Mouse (Mus musculus): ENCODE data around the gene Gldn. TPM values are rescaled to one million over a fixed set of nuclear protein-coding genes. Genes with fewer than 3 reads are reported as not detected.
A peak's percentile ranks its signal among the peaks of the same experiment; 100 is the strongest.

The Gldn gene
- polyA plus RNA-seq, 1 experiment from 2014 or later, result not detected

- 0 out of 2 replicates have a peak, but pooled peaks have one; percentile 21 for ATAC-seq (ENCODE audit: low read depth)
These were observed 13.1 kb downstream of the Gldn start for GRCm38 (mm10) chr9:54299389-54299788.

DNA sequence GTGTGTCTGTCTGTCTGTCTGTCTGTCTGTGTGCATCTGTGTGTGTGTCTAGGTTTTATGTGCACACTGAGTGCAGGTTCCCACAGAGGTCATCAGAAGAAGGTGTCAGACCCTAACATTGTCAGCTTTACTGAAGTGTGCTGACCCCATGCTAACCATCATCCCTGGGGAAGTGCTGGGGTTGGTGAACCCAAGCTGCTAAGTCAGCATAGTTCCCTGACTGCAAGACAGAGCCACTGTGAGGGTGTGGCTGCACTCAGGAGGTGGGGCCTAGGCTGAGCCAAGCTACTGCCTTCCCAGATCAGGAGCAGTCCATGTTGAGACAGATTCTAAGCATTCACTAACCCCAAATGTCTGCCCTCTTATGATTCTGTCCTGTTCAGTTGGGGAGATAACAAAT is 13.5 kb downstream of the Gldn start:
- no peaks in the 10 kb centered on the region for H3K4me1 ChIP-seq (ENCODE audit: control insufficient read depth, low read depth, low read length)
- H3K27me3 ChIP-seq (ENCODE audit: control insufficient read depth, insufficient read depth, low read depth, low read length), result no peaks in the 10 kb centered on the region
- ATAC-seq (ENCODE audit: low read depth), result peak; percentile 32; the same call in 1 of the 2 replicates
- no peaks in the 10 kb centered on the region for H3K36me3 ChIP-seq (ENCODE audit: control insufficient read depth, insufficient read depth)
- no peak overlapping the region for H3K4me2 ChIP-seq (ENCODE audit: low read depth, low read length)
- H3K9ac ChIP-seq (ENCODE audit: low read depth, low read length), result no peak overlapping the region
- H3K27ac ChIP-seq (ENCODE audit: low read length), result no peak overlapping the region
- H3K9me3 ChIP-seq (replicated peaks; ENCODE audit: control insufficient read depth, low read length), result no peaks in the 10 kb centered on the region
- H3K4me3 ChIP-seq (ENCODE audit: low read depth, low read length), result no peak overlapping the region

More at GRCm38 (mm10) chr9:54299389-54299788, 13.1 kb downstream of the Gldn start:
- Histone ChIP-seq H3K36me3 (ENCODE audit: control insufficient read depth, insufficient read depth) (no peaks in the 10 kb centered on the region), H3K9me3 (replicated peaks; ENCODE audit: control insufficient read depth, low read length) (no peaks in the 10 kb centered on the region), H3K27me3 (ENCODE audit: control insufficient read depth, insufficient read depth, low read depth, low read length) (no peaks in the 10 kb centered on the region), H3K4me3 (ENCODE audit: low read depth, low read length) (no peak overlapping the region), H3K27ac (ENCODE audit: low read length) (no peak overlapping the region), H3K4me2 (ENCODE audit: low read depth, low read length) (no peak overlapping the region), H3K9ac (ENCODE audit: low read depth, low read length) (no peak overlapping the region), H3K4me1 (ENCODE audit: control insufficient read depth, low read depth, low read length) (no peaks in the 10 kb centered on the region)
- WGBS (ENCODE audit: insufficient replicate concordance), result 51% methylated on average over 3 of the region's 3 CpGs

- Histone ChIP-seq H3K27me3 (ENCODE audit: control insufficient read depth, insufficient read depth, low read depth, low read length) (no peaks in the 10 kb centered on the region), H3K36me3 (ENCODE audit: control insufficient read depth, insufficient read depth) (no peaks in the 10 kb centered on the region), H3K4me2 (ENCODE audit: low read depth, low read length) (no peak overlapping the region), H3K4me3 (ENCODE audit: low read depth, low read length) (no peak overlapping the region), H3K9ac (ENCODE audit: low read depth, low read length) (no peak overlapping the region), H3K4me1 (ENCODE audit: control insufficient read depth, low read depth, low read length) (no peaks in the 10 kb centered on the region), H3K27ac (ENCODE audit: low read length) (no peak overlapping the region), H3K9me3 (replicated peaks; ENCODE audit: control insufficient read depth, low read length) (no peaks in the 10 kb centered on the region)
- 49% methylated on average over 4 of the region's 4 CpGs for WGBS (ENCODE audit: insufficient replicate concordance)
- ATAC-seq (ENCODE audit: low read depth), result no peak
These were observed 15.0 kb downstream of the Gldn start for GRCm38 (mm10) chr9:54301255-54301654.

GRCm38 (mm10) chr9:54308209-54308608 is 21.9 kb downstream of the Gldn start:
- H3K4me1 ChIP-seq (ENCODE audit: control insufficient read depth, low read depth, low read length), result no peaks in the 10 kb centered on the region
- WGBS (ENCODE audit: insufficient replicate concordance), result 50% methylated on average over 1 of the region's 1 CpGs
- no peaks in the 10 kb centered on the region for H3K36me3 ChIP-seq (ENCODE audit: control insufficient read depth, insufficient read depth)
- no peak for ATAC-seq (ENCODE audit: low read depth)
- no peak overlapping the region for H3K9ac ChIP-seq (ENCODE audit: low read depth, low read length)
- no peaks in the 10 kb centered on the region for H3K27me3 ChIP-seq (ENCODE audit: control insufficient read depth, insufficient read depth, low read depth, low read length)
- no peak overlapping the region for H3K27ac ChIP-seq (ENCODE audit: low read length)
- no peak overlapping the region for H3K4me2 ChIP-seq (ENCODE audit: low read depth, low read length)
- no peaks in the 10 kb centered on the region for H3K9me3 ChIP-seq (replicated peaks; ENCODE audit: control insufficient read depth, low read length)
- H3K4me3 ChIP-seq (ENCODE audit: low read depth, low read length), result no peak overlapping the region

GRCm38 (mm10) chr9:54308751-54309358 is 22.6 kb downstream of the Gldn start:
- Histone ChIP-seq H3K27me3 (ENCODE audit: control insufficient read depth, insufficient read depth, low read depth, low read length) (no peaks in the 10 kb centered on the region), H3K9ac (ENCODE audit: low read depth, low read length) (no peak overlapping the region), H3K27ac (ENCODE audit: low read length) (no peak overlapping the region), H3K4me2 (ENCODE audit: low read depth, low read length) (no peak overlapping the region), H3K9me3 (replicated peaks; ENCODE audit: control insufficient read depth, low read length) (no peaks in the 10 kb centered on the region), H3K36me3 (ENCODE audit: control insufficient read depth, insufficient read depth) (no peaks in the 10 kb centered on the region), H3K4me3 (ENCODE audit: low read depth, low read length) (no peak overlapping the region), H3K4me1 (ENCODE audit: control insufficient read depth, low read depth, low read length) (no peaks in the 10 kb centered on the region)
- 49% methylated on average over 2 of the region's 2 CpGs for WGBS (ENCODE audit: insufficient replicate concordance)
- no peak for ATAC-seq (ENCODE audit: low read depth)

DNA sequence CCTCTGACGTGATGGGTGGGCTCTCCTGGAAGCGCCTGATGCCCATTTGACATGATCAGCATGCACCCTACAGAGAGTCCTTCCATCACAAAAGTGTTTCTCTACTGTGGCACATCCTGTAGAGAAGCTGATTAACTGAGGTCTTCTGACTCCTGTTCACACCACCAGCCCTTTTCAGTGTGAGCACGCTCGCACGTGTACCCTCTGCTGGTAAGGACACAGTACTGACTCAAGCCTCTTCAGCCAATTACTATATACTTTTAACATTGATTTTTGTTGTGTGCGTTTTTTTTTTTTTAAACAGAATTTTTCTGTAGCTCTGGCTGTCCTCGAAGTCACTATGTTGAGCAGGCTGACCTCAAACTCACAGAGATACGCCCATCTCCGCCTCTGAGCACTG is 30.1 kb downstream of the Gldn start:
- Histone ChIP-seq H3K4me1 (ENCODE audit: control insufficient read depth, low read depth, low read length) (no peaks in the 10 kb centered on the region), H3K36me3 (ENCODE audit: control insufficient read depth, insufficient read depth) (no peaks in the 10 kb centered on the region), H3K27me3 (ENCODE audit: control insufficient read depth, insufficient read depth, low read depth, low read length) (no peaks in the 10 kb centered on the region), H3K9ac (ENCODE audit: low read depth, low read length) (no peak overlapping the region), H3K9me3 (replicated peaks; ENCODE audit: control insufficient read depth, low read length) (no peaks in the 10 kb centered on the region), H3K27ac (ENCODE audit: low read length) (no peak overlapping the region), H3K4me3 (ENCODE audit: low read depth, low read length) (no peak overlapping the region), H3K4me2 (ENCODE audit: low read depth, low read length) (no peak overlapping the region)
- ATAC-seq (ENCODE audit: low read depth), result no peak
- WGBS (ENCODE audit: insufficient replicate concordance), result 55% methylated on average over 9 of the region's 9 CpGs

GRCm38 (mm10) chr9:54323456-54323855 is 37.2 kb downstream of the Gldn start:
- Histone ChIP-seq H3K9ac (ENCODE audit: low read depth, low read length) (no peak overlapping the region), H3K4me3 (ENCODE audit: low read depth, low read length) (no peak overlapping the region), H3K9me3 (replicated peaks; ENCODE audit: control insufficient read depth, low read length) (no peaks in the 10 kb centered on the region), H3K4me2 (ENCODE audit: low read depth, low read length) (no peak overlapping the region), H3K27ac (ENCODE audit: low read length) (no peak overlapping the region), H3K27me3 (ENCODE audit: control insufficient read depth, insufficient read depth, low read depth, low read length) (no peaks in the 10 kb centered on the region), H3K36me3 (ENCODE audit: control insufficient read depth, insufficient read depth) (no peaks in the 10 kb centered on the region), H3K4me1 (ENCODE audit: control insufficient read depth, low read depth, low read length) (no peaks in the 10 kb centered on the region)
- ATAC-seq (ENCODE audit: low read depth), result no peak
- WGBS (ENCODE audit: insufficient replicate concordance), result 27% methylated on average over 8 of the region's 8 CpGs

GRCm38 (mm10) chr9:54329201-54329600 is 42.9 kb downstream of the Gldn start:
- WGBS (ENCODE audit: insufficient replicate concordance), result 66% methylated on average over 7 of the region's 7 CpGs
- ATAC-seq (ENCODE audit: low read depth), result no peak

GRCm38 (mm10) chr9:54335582-54335981 is 49.3 kb downstream of the Gldn start:
- WGBS (ENCODE audit: insufficient replicate concordance), result 75% methylated on average over 12 of the region's 12 CpGs
- Histone ChIP-seq H3K9me3 (replicated peaks; ENCODE audit: control insufficient read depth, low read length) (no peaks in the 10 kb centered on the region), H3K9ac (ENCODE audit: low read depth, low read length) (no peak overlapping the region), H3K27me3 (ENCODE audit: control insufficient read depth, insufficient read depth, low read depth, low read length) (no peaks in the 10 kb centered on the region), H3K36me3 (ENCODE audit: control insufficient read depth, insufficient read depth) (no peaks in the 10 kb centered on the region), H3K4me1 (ENCODE audit: control insufficient read depth, low read depth, low read length) (no peaks in the 10 kb centered on the region), H3K4me2 (ENCODE audit: low read depth, low read length) (no peak overlapping the region), H3K4me3 (ENCODE audit: low read depth, low read length) (no peak overlapping the region), H3K27ac (ENCODE audit: low read length) (no peak overlapping the region)
- ATAC-seq (ENCODE audit: low read depth), result no peak

More at GRCm38 (mm10) chr9:54329201-54329600, 42.9 kb downstream of the Gldn start:
- Histone ChIP-seq H3K9ac (ENCODE audit: low read depth, low read length) (no peak overlapping the region), H3K27ac (ENCODE audit: low read length) (no peak overlapping the region), H3K36me3 (ENCODE audit: control insufficient read depth, insufficient read depth) (no peaks in the 10 kb centered on the region), H3K4me3 (ENCODE audit: low read depth, low read length) (no peak overlapping the region), H3K9me3 (replicated peaks; ENCODE audit: control insufficient read depth, low read length) (no peaks in the 10 kb centered on the region), H3K27me3 (ENCODE audit: control insufficient read depth, insufficient read depth, low read depth, low read length) (no peaks in the 10 kb centered on the region), H3K4me1 (ENCODE audit: control insufficient read depth, low read depth, low read length) (no peaks in the 10 kb centered on the region), H3K4me2 (ENCODE audit: low read depth, low read length) (no peak overlapping the region)
